ENCODE assay signal across 8 mouse cellular contexts in the genomic region with DNA sequence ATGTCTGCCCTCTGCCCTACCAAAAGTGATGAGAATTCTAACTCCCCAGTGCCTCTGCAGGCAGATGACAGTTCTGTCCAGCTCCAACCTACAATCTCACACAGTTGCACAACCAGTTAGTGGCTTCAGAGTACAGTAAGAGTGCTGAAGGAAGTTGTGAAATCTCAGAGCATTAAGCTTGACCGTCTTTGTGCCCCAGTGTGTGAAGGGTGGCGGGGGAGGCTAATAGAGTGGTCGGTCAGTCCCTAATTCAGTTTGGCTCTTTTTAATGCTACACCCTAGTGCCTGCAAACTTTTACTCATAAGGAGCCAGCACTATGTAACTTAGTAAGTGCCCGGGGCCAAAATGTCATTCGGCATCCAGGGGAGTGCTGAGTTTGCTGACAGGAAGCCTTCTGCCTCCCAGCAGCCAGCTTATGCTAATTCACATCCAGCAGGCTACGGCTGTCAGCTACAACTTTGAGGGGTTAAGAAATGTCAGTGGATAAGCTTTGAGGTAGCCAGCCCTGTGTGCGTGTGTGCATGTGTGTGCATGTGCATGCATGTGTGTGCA. TPM values are rescaled to one million over a fixed set of nuclear protein-coding genes. Genes with fewer than 3 reads are reported as not detected.
A peak's percentile ranks its signal among the peaks of the same experiment; 100 is the strongest.
DNase-seq lines count a peak whose midpoint lies in the region; ATAC-seq and TF ChIP-seq lines count a peak whose summit lies in the region.

No protein-coding gene starts in this region.

- no peaks in the 10 kb centered on the region for H3K27me3 ChIP-seq in lung, embryonic 14.5 days (ENCODE audit: insufficient read depth, low read length)
- no peaks in the 10 kb centered on the region for H3K27me3 ChIP-seq in embryonic facial prominence, embryonic 14.5 days (replicated peaks; ENCODE audit: control insufficient read depth, insufficient read depth, low read length)

- peak; percentile 62 for DNase-seq in lung, embryonic 14.5 days
- no peak for DNase-seq in lung, postnatal 14 days
- peak; percentile 62 for DNase-seq in embryonic facial prominence, embryonic 14.5 days (ENCODE audit: low spot score)
- peak; percentile 57 to 68 for DNase-seq in kidney, postnatal 36 days
- no peak for DNase-seq in right cerebral cortex, postnatal 4 days
- DNase-seq in frontal cortex, adult 2 months (ENCODE audit: extremely low spot score in 1 of 2, low spot score in 1 of 2), result no peak
- DNase-seq in frontal cortex, postnatal 25 days (ENCODE audit: low spot score in 2 of 2), result no peak

- H3K9me3 ChIP-seq in lung, embryonic 14.5 days (ENCODE audit: low read depth, low read length), result no peaks in the 10 kb centered on the region
- H3K9me3 ChIP-seq in embryonic facial prominence, embryonic 14.5 days (ENCODE audit: control insufficient read depth, low read length), result no peaks in the 10 kb centered on the region

- 21% methylated on average over 7 of the region's 7 CpGs for WGBS in lung, embryonic 14.5 days
- WGBS in embryonic facial prominence, embryonic 14.5 days, result 20% methylated on average over 6 of the region's 7 CpGs

- peak; percentile 63; the same call in 1 of the 2 replicates for ATAC-seq in lung, embryonic 14.5 days (ENCODE audit: insufficient read depth)
- 0 out of 2 replicates have a peak, but pooled peaks have one; percentile 41 for ATAC-seq in embryonic facial prominence, embryonic 14.5 days (ENCODE audit: low read depth)
- peak; percentile 91 for ATAC-seq in monocyte, adult 5-6 weeks (replicated peaks; ENCODE audit: insufficient number of reproducible peaks, low FRiP score, low TSS enrichment, poor library complexity, severe bottlenecking)

- H3K36me3 ChIP-seq in lung, embryonic 14.5 days (ENCODE audit: insufficient read depth), result no peaks in the 10 kb centered on the region
- H3K36me3 ChIP-seq in embryonic facial prominence, embryonic 14.5 days (ENCODE audit: control insufficient read depth, insufficient read depth, low read length), result no peaks in the 10 kb centered on the region

- H3K27ac ChIP-seq in lung, embryonic 14.5 days (ENCODE audit: low read depth), result peak overlapping the region; percentile 63; the same call in 1 of the 2 replicates
- 0 out of 2 replicates have a peak overlapping the region, but pooled peaks have one; percentile 33 for H3K27ac ChIP-seq in embryonic facial prominence, embryonic 14.5 days (replicated peaks; ENCODE audit: low read depth, low read length)

- peaks cover 5% of the 10 kb centered on the region; the same call in 1 of the 2 replicates for H3K4me1 ChIP-seq in lung, embryonic 14.5 days (ENCODE audit: insufficient read depth)
- H3K4me1 ChIP-seq in embryonic facial prominence, embryonic 14.5 days (ENCODE audit: control insufficient read depth, insufficient read depth, low read length), result peaks cover 11% of the 10 kb centered on the region

- H3K9ac ChIP-seq in lung, embryonic 14.5 days, result no peak overlapping the region
- H3K9ac ChIP-seq in embryonic facial prominence, embryonic 14.5 days (ENCODE audit: low read depth, low read length), result no peak overlapping the region

- TF ChIP-seq CTCF in lung, embryonic 14.5 days (IDR thresholded peaks at IDR 0.05; ENCODE audit: low read depth), result 0 out of 2 replicates have a peak, but pooled peaks have one; percentile 18

- no peak overlapping the region for H3K4me3 ChIP-seq in lung, embryonic 14.5 days (ENCODE audit: low read depth, low read length)
- H3K4me3 ChIP-seq in embryonic facial prominence, embryonic 14.5 days (ENCODE audit: low read depth, low read length), result no peak overlapping the region

- H3K4me2 ChIP-seq in lung, embryonic 14.5 days, result no peak overlapping the region
- 0 out of 2 replicates have a peak overlapping the region, but pooled peaks have one; percentile 10 for H3K4me2 ChIP-seq in embryonic facial prominence, embryonic 14.5 days (ENCODE audit: low read depth, low read length)

RNA-seq across cellular contexts. Expression of a gene that starts 13.5 kb away (rescaled TPM):
- 474 and 484 TPM in 2 replicates for polyA plus RNA-seq in lung, embryonic 14.5 days (2014; fragmentation: Nextera tagmentation; extraction: Ambion mirVana)
- 1,306 and 1,330 TPM in 2 replicates for polyA plus RNA-seq in embryonic facial prominence, embryonic 14.5 days (2014; fragmentation: Nextera tagmentation; extraction: Ambion mirVana)
- 428 to 649 TPM (median 479 TPM) in 3 replicates for total RNA-seq in monocyte, adult 5-6 weeks (2017)
- 21.2 and 22.7 TPM in 2 replicates for polyA plus RNA-seq in frontal cortex, adult 2 months (2012; rRNA removed)

RNA-seq across cellular contexts. Expression of a gene that starts 42.2 kb away (rescaled TPM):
- 24.0 and 25.0 TPM in 2 replicates for polyA plus RNA-seq in lung, embryonic 14.5 days (2014; fragmentation: Nextera tagmentation; extraction: Ambion mirVana)
- polyA plus RNA-seq in embryonic facial prominence, embryonic 14.5 days (2014; fragmentation: Nextera tagmentation; extraction: Ambion mirVana), result 17.4 and 17.5 TPM in 2 replicates
- 6.0 to 16.8 TPM (median 15.1 TPM) in 3 replicates for total RNA-seq in monocyte, adult 5-6 weeks (2017)
- polyA plus RNA-seq in frontal cortex, adult 2 months (2012; rRNA removed), result 7.2 and 8.4 TPM in 2 replicates

Comparison
In these comparisons a context has a peak if more than half of its experiments do, and no peak if none do; other contexts are left out.
1. DNase-seq: peak in lung, embryonic 14.5 days (single experiment), embryonic facial prominence, embryonic 14.5 days (single experiment) and kidney, postnatal 36 days (2 of 2); none in lung, postnatal 14 days (single experiment), right cerebral cortex, postnatal 4 days (single experiment), frontal cortex, adult 2 months (0 of 2) and frontal cortex, postnatal 25 days (0 of 2).
2. ATAC-seq: peak in every context shown above with its lines; median percentile 91 in monocyte, adult 5-6 weeks; 63 in lung, embryonic 14.5 days; 41 in embryonic facial prominence, embryonic 14.5 days.
3. RNA of a gene that starts 13.5 kb away (polyA plus RNA-seq): 1,306 to 1,330 TPM in embryonic facial prominence, embryonic 14.5 days and 474 to 484 TPM in lung, embryonic 14.5 days; 21.2 to 22.7 TPM in frontal cortex, adult 2 months; every median in the first group is over 10 times any median in the second.